Mouse (Mus musculus): ENCODE measurements at regions not wholly inside any gene's neighbourhood (a gene's known extent, or its start where the extent isn't known, plus 50 kb on each side); places are given as distances from the start of the nearest gene placed in this dataset.

GRCm38 (mm10) chr4:127862875-127863274 is 107.9 kb downstream of the CK137956 start:
- DNase-seq (ENCODE audit: low spot score in 2 of 2), result no peak

- DNase-seq (ENCODE audit: low spot score in 2 of 2), result no peak
These were observed 109.2 kb downstream of the CK137956 start for GRCm38 (mm10) chr4:127861319-127862117.

GRCm38 (mm10) chr4:127860271-127860670 is 110.5 kb downstream of the CK137956 start:
- no peak for DNase-seq (ENCODE audit: low spot score in 2 of 2)

DNA sequence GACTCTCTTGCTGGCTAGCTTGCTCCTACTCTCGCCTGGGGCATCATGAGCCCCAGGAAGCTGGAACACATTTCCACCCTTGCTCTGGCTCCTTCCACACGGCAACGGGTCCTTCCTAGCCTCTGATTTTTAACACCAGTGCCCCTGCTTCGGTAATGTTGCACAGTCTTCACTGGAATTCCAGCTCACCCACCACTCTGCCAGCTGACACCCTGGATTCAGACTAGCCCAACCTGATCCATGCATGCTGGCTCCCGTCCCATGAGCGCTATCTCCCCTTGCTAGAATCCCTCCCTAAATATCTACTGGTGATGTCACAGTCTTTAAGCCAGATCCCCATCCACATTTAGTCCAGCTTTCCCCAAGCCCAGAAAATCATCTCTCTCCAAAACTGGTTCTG is 111.2 kb downstream of the CK137956 start:
- no peak for DNase-seq (ENCODE audit: low spot score in 2 of 2)

DNA sequence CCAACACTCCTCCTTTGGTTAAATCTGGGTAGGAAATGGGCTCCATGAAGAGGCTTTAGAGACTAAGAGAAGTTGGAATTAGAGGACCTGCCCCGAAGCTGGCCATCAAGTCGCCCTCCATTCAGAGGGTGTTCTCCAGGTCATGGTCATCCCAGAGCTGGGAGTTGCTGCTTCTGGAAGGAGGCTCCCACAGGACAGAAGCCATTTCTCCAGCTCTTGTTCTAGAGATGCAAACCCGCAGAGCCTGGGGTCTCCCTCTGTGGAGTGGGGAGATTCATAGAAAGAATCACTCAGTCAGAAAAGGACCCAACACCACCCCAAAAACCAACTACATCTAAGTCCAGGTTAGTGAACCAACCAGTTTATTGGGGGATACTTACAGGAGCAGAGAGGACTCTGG is 112.2 kb downstream of the CK137956 start:
- no peak for DNase-seq (ENCODE audit: low spot score in 2 of 2)

- DNase-seq (ENCODE audit: low spot score in 2 of 2), result no peak
These were observed 114.9 kb downstream of the CK137956 start for GRCm38 (mm10) chr4:127855836-127856235.

- no peak for DNase-seq (ENCODE audit: low spot score in 2 of 2)
These were observed 115.9 kb downstream of the CK137956 start for GRCm38 (mm10) chr4:127854776-127855409.

- no peak for DNase-seq (ENCODE audit: low spot score in 2 of 2)
These were observed 121.4 kb downstream of the CK137956 start for GRCm38 (mm10) chr4:127849306-127849705.

DNA sequence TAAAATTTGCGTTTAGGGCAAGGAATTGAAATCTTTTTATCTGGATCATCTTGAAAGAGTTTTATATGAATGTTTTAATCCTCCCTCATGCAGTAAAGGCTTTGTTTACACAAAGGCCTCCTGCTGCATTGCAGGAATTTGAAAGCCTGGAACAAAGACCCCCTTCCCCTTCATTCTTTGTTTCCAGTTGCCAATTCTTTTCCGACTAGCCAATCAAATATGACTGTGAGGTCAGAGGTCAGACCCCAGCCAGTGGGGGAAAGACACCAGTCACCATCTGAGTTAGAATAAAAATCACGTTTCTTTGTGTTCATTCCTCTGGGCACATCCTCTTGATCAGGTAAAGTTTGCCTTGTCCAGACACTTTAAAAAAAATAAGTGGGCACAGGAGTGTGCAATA is 124.4 kb downstream of the CK137956 start:
- DNase-seq (ENCODE audit: low spot score in 2 of 2), result no peak

DNA sequence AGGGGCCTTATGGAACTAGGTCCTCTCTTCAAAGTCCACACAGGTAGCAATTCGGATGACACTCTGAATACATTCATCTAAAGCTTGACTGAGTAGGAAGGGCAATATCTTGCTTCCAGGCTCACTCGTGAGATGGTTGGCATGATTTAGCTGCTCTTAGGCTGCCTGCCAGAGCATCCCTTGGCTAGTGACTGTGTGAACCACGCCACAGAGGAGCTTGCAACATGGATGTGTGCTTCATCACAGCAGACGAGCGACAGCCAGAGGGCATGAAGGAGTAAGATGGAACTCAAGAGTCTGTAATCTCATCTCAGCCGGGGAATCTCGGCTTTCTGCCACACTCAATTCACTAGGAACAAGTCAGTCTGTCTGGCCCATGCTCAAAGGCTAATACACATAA is 127.3 kb downstream of the CK137956 start:
- no peak for DNase-seq (ENCODE audit: low spot score in 2 of 2)

- DNase-seq (ENCODE audit: low spot score in 2 of 2), result no peak
These were observed 137.1 kb downstream of the CK137956 start for GRCm38 (mm10) chr4:127833668-127834067.

- DNase-seq (ENCODE audit: low spot score in 2 of 2), result no peak
These were observed 143.8 kb downstream of the CK137956 start for GRCm38 (mm10) chr4:127826988-127827387.

GRCm38 (mm10) chr4:127819501-127819900 is 151.2 kb downstream of the CK137956 start:
- no peak for DNase-seq (ENCODE audit: low spot score in 2 of 2)

GRCm38 (mm10) chr4:127819009-127819408 is 151.7 kb downstream of the CK137956 start:
- DNase-seq (ENCODE audit: low spot score in 2 of 2), result no peak

DNA sequence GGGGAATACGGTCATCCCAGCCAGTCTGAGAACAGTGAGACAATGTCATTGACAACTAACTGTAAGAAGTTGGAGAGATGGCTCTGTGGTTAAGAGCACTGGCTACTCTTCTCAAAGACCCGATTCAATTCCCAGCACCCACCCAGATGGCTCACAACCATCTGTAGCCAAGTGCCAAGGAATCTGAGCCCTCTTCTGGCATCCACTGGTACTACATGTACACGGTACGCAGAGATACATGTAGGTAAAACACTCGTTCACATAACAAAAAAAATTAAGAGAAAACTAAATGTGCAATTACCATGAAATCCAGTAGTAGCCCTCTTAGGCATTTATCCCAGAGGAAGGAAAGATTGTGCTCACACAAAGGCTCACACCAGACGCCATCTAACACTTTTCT is 156.1 kb downstream of the CK137956 start:
- no peak for DNase-seq (ENCODE audit: low spot score in 2 of 2)

- no peak for DNase-seq (ENCODE audit: low spot score in 2 of 2)
These were observed 158.7 kb downstream of the CK137956 start for GRCm38 (mm10) chr4:127812047-127812545.

DNA sequence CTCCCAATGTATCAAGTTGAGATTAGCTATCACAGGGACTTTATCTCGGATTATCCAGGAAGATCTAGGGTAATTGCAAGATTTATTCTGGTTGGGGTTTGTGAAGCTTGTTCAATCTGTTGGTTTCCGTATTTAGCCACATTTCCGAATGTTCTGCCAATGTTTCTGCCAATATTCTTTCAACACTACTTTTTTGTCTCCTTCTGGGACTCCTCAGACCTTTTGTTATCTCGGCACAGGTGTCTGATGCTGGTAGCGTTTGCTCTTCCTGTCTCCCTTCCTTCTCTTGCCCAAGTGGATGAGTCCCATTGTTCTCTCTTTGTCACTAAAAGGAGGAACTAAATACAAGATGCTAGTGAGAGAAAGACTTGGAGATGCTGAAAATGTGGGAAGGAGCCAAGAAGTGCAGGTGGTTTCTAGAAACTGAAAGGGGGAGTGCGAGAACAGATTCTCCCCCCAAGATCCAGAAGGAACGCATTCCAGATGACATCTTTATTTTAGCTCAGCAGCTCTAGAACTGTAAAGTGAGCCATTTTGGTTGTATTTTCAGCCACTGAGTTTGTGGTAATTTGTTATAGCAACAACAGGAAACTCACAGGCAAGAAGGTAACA is 159.7 kb downstream of the CK137956 start:
- no peak for DNase-seq (ENCODE audit: low spot score in 2 of 2)

DNA sequence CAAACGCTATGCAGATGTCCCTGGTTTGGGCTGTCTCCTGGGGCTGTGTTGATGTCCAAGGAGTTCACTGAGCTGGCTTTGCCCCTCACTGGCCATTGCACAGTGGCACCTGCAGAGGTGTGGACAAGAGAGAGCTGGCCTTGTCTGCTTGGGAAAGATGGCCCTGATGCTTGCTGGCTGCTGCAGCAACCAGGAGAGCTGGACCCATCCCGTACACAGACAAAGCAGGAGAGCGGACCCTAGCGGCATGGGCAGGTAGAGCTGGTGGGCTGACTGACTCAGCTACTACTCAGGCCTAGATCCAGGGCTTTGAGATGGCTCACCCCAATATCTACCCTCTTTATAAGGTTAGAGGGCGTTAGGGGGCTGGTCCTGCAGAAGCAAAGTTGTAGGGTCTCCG is 161.7 kb downstream of the CK137956 start:
- DNase-seq (ENCODE audit: low spot score in 2 of 2), result no peak

- no peak for DNase-seq (ENCODE audit: low spot score in 2 of 2)
These were observed 181.5 kb downstream of the CK137956 start for GRCm38 (mm10) chr4:127789206-127789605.

DNA sequence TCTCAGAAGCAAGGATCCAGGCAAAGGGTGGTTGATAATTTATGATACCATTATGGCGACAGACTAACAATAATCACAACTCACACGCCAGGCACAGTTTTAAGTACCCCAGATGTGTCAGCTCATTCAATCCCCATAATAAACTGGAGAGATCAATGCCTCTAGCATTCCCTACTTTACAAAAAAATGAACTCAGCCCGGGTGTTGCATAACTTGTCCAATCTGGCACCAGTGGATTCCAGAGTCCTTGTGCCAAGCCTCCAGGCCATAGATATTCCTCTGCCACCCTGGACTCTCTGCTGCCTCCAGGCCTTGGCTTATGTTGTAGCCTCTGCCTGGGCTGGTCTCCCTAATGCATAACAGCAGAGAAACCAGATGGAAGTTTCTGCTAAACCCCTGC is 185.0 kb downstream of the CK137956 start:
- no peak for DNase-seq (ENCODE audit: low spot score in 2 of 2)

DNA sequence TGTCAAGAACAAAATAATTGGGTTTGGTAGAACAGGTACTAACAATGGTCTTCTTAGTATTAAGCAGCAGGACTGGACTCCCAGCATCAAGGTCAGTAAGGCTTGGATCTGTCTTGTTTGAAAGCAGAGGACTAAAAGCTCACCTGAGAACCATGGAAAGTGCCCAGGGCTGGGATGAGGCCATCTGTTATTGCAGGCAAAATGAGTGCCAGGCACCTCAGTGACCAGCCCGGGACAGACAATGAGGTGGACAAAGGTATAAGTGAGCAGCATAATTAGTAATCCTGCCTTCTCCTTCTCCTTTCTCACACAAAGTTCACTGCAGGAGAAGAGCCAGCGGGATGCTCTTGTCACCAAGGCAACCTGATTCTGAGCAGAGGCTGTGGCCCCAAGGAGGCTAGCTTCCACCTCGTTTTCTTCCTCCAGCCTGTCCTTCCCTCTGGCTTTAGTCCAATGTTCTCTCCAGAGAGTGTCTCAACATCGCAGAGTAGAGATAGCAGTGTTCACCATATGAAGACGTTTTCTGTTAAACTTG is 198.7 kb downstream of the CK137956 start:
- DNase-seq (ENCODE audit: low spot score in 2 of 2), result no peak

GRCm38 (mm10) chr4:127763736-127764135 is 207.0 kb downstream of the CK137956 start:
- DNase-seq (ENCODE audit: low spot score in 2 of 2), result no peak

Data from spleen, postnatal 14 days (tissue).